Mouse (Mus musculus) heart, embryonic 13.5 days (tissue): ENCODE measurements around the gene Olfr464. TPM values are rescaled to one million over a fixed set of nuclear protein-coding genes. Genes with fewer than 3 reads are reported as not detected.
"Not testable (repeated sequence)": the region's sequence is repeated elsewhere in the genome, so short reads cannot be mapped to it uniquely, and the experiment has no call there.

Experiments
- ATAC-seq: fragments of 200-750 bp; cut with Nextera tagmentation; 2 replicates; pipeline ENCODE4 v1.8.0; 2017; ENCODE audit warnings: moderate TSS enrichment; ENCODE audit not compliant: insufficient number of reproducible peaks, low FRiP score, low TSS enrichment; ENCODE audit errors: extremely low read depth
- H3K27ac ChIP-seq: fragments of 300-500 bp; sonication (generic); replicated peaks from 2 replicates; pipeline ENCODE4 v1.5.1; 2015; ENCODE audit warnings: moderate library complexity, mild to moderate bottlenecking, inconsistent platforms
- H3K27me3 ChIP-seq: fragments of 300-500 bp; sonication (generic); replicated peaks from 2 replicates; pipeline ENCODE4 v1.6.1; 2015; ENCODE audit warnings: mild to moderate bottlenecking, inconsistent platforms
- H3K36me3 ChIP-seq: fragments of 300-500 bp; sonication (generic); 2 replicates; pipeline ENCODE4 v1.6.1; 2015; ENCODE audit warnings: mild to moderate bottlenecking, inconsistent platforms
- H3K4me1 ChIP-seq: fragments of 300-500 bp; sonication (generic); 2 replicates; pipeline ENCODE4 v1.6.1; 2015; ENCODE audit warnings: inconsistent platforms
- H3K4me2 ChIP-seq: fragments of 300-500 bp; sonication (generic); 2 replicates; pipeline ENCODE4 v1.6.1; 2015; ENCODE audit warnings: inconsistent platforms, mild to moderate bottlenecking, moderate library complexity
- H3K4me3 ChIP-seq: fragments of 300-500 bp; sonication (generic); 2 replicates; pipeline ENCODE4 v1.5.1; 2015; ENCODE audit warnings: moderate library complexity, mild to moderate bottlenecking, inconsistent platforms
- H3K9ac ChIP-seq: fragments of 300-500 bp; sonication (generic); 2 replicates; pipeline ENCODE4 v1.6.1; 2015; ENCODE audit warnings: inconsistent platforms, mild to moderate bottlenecking, moderate library complexity
- H3K9me3 ChIP-seq: fragments of 300-500 bp; sonication (generic); 2 replicates; pipeline ENCODE4 v1.6.1; 2016; ENCODE audit warnings: inconsistent platforms
- WGBS: fragments of 180-500 bp; shearing (Covaris S2); methylation state at CpG from one replicate; pipeline ENCODE4 v1.1.7; 2015; ENCODE audit warnings: mixed read lengths; 5-methylcytosine and 5-hydroxymethylcytosine counted together
- polyA plus RNA-seq: library from polyadenylated mRNA; unstranded; fragments of >200 nt; fragmentation: Nextera tagmentation; extraction: Ambion mirVana; gene quantifications from 2 replicates; pipeline ENCODE4 v1.2.1, GENCODE M21; 2015

Gene Olfr464
- polyA plus RNA-seq, 1 experiment from 2014 or later, result not detected

GRCm38 (mm10) chr11:87866891-87867290 is 53.9 kb downstream of the Olfr464 start:
- not testable (repeated sequence) for H3K27me3 ChIP-seq, H3K9me3 ChIP-seq, H3K27ac ChIP-seq, H3K4me2 ChIP-seq, H3K4me1 ChIP-seq, H3K9ac ChIP-seq, H3K4me3 ChIP-seq, ATAC-seq
- H3K36me3 ChIP-seq, result peaks cover 14% of the 10 kb centered on the region
- 74% methylated on average over 1 of the region's 2 CpGs for WGBS

Other genes with a start within 250 kb of the Olfr464 start
- gene Supt4a, start 183.4 kb downstream of the Olfr464 start, polyA plus RNA-seq, result 104 and 115 TPM in 2 replicates
- 0.47 and 0.51 TPM in 2 replicates for gene Tspoap1, start 160.4 kb downstream of the Olfr464 start, polyA plus RNA-seq
- gene Mpo, start 127.4 kb downstream of the Olfr464 start, polyA plus RNA-seq, result 2.1 and 8.2 TPM in 2 replicates
- gene Lpo, start 92.7 kb downstream of the Olfr464 start, polyA plus RNA-seq, result 0.08 TPM in 1 of 2 replicates, not detected in the other
- 7.0 and 8.3 TPM in 2 replicates for gene Mks1, start 67.8 kb downstream of the Olfr464 start, polyA plus RNA-seq
- gene Epx, start 45.4 kb downstream of the Olfr464 start, polyA plus RNA-seq, result 0.15 TPM in 2 replicates
- gene Olfr462, start 28.7 kb downstream of the Olfr464 start, polyA plus RNA-seq, result not detected in 2 replicates
- not detected in 2 replicates for gene Olfr463, start 23.6 kb downstream of the Olfr464 start, polyA plus RNA-seq
- gene Dynll2, start 66.6 kb upstream of the Olfr464 start, polyA plus RNA-seq, result 19.1 and 19.7 TPM in 2 replicates
- gene Srsf1, start 126.4 kb upstream of the Olfr464 start, polyA plus RNA-seq, result 170 and 175 TPM in 2 replicates
- 21.9 and 22.1 TPM in 2 replicates for gene Vezf1, start 147.3 kb upstream of the Olfr464 start, polyA plus RNA-seq
- gene Cuedc1, start 177.1 kb upstream of the Olfr464 start, polyA plus RNA-seq, result 16.8 and 18.1 TPM in 2 replicates